Mouse (Mus musculus) monocyte, adult 5-6 weeks (primary cell): ENCODE results near the gene Rnf213. TPM values are rescaled to one million over a fixed set of nuclear protein-coding genes. Genes with fewer than 3 reads are reported as not detected.

Experiments used
- ATAC-seq: fragments of 153-309, 156-312 bp; replicated peaks from 2 replicates; pipeline ENCODE4 v1.8.0; 2017; ENCODE audit warnings: mild to moderate bottlenecking; ENCODE audit not compliant: low TSS enrichment, insufficient number of reproducible peaks, severe bottlenecking, poor library complexity, low FRiP score
- total RNA-seq: library from RNA; stranded (forward); fragments of 200-1000, 200-491, 200-594 nt; gene quantifications from 3 replicates; pipeline ENCODE4 v1.2.3, GENCODE M21; 2017

The Rnf213 gene
- 58.5 to 104 TPM (median 67.5 TPM) in 3 replicates for total RNA-seq

DNA sequence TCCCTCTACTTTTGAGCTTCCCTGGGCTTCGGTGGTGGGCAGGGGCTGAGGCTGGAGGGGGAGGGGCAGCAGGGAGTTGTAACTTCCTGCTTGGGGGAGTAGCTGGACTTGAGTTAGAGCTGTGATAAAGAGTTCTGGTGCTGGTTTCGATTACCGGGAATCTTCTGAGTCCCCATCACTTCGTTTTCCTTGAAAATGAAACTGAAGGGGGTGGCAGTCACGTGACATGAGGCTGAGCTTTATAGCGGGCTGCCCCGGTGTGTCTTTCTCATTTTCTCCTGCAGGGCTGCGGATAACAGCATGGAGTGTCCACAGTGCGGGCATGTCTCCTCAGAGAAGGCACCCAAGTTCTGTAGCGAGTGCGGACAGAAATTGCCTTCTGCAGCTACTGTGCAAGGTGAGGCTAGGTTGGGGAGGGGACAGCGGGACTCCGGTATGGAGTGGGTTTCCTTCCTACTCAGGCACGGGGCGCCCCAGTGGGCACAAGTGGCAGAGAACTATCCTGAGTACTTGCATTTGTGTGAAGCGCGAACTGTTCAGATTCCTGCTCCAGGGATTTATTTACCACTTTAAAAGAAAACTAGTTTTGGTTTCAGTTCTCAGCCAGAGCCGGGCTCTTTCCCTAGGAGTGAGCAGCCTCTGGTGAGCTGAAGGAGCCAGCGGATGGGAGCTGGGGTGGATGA, at the start of gene Rnf213:
TSS of gene Rnf213 (plus strand) at position 301 of the 683 bp plus-strand sequence.
- peak; percentile 24; the same call in 1 of the 2 replicates for ATAC-seq

DNA sequence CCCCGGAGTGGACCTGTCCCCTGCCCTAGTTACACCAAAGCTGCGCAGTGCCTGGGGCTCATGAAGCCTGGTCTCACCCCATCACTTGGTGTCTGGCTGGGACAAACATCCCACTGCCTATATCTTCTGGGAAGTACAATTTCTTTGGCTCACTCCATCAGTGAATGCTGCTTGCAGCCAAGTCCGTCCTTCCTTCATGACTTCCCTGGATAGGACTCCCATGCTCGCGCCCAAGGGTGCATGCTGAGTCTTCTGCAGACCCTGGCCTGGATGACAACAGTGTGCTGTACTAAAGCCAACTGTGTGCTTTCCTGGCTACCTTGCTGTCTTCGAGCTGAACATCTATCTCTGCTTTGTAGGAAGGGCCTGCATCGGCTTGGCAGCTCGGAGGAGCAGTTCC, 48.7 kb upstream of the Rnf213 start:
- no peak for ATAC-seq

DNA sequence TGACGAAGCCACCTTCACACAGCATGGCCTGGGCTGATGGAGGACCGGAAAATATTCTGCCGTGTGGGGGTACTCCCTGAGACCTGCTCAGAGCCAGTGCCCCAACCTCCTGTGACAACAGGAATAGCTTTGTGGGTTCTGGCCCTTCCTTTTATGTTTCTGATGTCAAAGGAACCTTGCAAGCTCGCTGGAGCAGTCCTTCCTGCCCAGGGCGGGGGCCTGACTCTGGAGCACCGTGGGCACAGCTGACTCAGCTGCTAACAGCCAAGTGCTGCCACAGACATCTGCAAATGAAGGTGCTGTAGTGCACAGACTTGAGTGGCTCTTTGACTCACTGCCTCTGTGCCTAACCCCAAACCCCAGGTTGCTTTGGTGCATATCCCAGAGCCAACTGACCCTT, 48.0 kb upstream of the Rnf213 start:
- ATAC-seq: no peak

DNA sequence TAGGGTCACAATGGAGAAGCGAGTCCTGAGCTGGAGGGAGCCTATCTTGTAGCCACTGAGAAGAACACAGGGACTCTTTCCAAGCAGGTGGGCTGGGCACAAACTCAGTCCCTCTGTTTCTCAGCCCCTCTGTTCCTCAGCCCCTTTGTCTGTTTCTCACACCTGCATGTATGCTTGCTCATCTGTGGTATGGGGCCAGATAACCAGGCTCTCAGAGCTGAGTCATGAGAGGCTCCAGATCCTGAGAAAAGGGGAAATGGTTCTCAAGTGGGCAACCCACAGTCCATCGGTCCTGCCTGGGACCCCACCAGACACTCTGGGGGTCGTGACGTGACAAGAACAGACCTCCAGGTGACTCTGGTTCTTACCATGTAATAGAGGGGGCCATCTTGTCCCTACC, 45.8 kb upstream of the Rnf213 start:
- no peak for ATAC-seq

DNA sequence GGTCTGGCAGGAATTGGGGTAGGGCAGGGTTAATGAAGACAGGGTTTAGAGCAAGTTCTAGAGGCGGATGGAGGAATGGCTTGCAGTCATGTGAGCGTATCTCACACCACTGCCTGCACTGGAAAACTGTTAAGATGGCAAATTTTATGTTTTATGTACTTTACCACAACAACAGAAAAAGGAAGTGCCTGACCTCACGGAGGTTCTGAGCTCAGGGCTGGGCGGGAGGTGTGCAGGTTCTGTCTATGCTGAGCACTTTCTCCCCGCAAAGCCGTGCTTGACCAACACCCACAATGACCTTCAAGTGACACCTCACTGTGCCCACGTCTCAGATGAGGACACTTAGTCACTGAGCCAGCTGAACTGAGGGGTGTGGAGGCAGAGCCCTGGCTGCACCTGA, 40.8 kb upstream of the Rnf213 start:
- peak; percentile 33 for ATAC-seq

DNA sequence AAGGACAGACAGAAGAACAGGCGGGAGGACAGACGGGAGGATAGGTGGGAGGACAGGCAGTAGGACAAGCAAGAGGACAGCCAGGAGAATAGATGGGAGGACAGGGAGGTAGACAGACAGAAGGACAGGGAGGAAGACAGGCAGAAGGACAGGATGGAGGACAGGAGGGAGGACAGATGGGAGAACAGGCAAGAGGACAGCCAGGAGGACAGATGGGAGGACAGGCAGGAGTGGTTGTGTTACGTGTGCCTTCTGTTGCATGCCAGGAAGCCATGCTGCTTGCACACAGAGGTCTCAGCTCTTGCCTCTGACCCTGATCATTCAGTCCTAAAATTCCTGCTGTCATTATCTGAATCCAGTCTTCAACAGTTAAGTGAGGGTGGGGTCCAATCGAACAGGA, 39.0 kb upstream of the Rnf213 start:
- no peak for ATAC-seq

DNA sequence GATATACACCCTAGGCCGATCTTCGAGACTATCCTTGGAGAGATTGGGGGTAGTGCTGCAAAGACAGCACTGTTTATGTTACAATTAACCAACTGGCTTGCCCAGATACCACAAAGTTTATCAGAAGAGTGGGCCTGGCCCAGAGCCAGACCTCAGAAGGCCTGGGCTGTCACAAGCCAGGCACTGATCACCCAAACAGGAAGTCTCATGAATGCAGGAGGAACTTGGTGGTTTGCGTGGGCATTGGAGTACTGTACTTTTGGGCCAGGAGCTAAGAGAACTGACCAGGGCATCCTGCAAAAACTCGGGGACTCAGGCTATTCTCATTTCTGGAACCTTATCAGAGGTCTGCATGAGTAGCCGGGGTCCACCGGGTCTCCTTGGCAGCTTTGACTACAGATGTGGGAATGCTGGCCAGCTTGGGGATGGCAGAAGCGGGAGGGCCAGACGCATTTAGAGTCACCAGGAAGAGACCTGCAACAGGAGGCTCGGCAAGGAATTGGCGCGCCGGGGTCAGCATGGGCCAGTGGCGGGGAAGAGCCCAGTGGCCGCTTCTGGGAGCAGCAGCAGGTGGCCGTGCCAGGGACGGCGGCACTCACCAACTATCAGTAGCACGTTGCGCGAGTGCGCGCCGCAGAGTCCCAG, 38.0 kb upstream of the Rnf213 start:
- peak; percentile 73 for ATAC-seq

DNA sequence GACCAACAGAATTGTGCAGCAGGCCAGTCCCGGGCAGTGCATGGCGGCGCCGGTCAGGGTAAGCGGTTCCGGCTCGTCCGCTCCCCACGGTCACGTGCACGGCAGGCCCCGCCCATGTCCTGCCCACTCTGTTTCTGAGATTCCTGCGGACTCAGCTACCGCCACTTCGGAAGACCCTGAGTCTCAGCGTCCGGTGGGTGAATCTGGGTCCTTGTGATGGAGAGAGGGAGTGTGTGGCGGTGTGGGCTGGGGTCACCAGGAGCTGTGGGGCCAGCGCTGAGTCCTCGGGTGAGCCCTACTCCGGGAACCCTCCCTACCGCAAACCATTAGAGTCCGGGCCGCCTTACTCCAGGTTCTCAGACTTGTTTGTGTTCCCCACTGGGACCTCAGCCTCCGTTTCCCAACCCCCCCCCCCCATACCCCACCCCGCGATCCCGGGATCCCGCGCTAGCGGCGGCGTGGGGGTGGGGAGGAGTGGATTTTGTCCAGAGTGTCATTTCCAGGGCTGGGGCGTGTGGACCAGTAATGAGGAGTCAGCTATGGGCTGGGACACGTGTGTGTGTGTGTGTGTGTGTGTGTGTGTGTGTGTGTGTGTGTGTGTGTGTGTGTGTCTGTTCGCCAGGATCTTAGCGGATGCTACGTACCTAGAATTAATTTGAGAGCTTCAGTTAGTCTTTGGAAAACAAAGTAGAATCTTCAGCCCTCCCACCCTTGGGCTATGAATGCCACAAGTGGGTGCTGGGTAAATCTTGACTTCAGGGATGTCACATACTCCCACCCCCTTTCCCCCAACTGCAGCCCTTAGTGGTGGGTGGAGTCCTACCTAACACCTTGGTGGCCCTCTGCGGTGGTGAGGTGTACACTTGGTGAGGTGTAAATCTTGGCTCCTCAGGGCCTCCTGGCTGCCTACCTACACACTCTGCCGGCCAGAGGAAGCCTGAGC, 37.2 kb upstream of the Rnf213 start, which contains the start of the genes Sgsh and Slc26a11:
TSS of gene Sgsh (minus strand) at position 94 of the 943 bp plus-strand sequence.
TSS of gene Slc26a11 (plus strand) at position 115 of the 943 bp plus-strand sequence.
- peak; percentile 78 for ATAC-seq

DNA sequence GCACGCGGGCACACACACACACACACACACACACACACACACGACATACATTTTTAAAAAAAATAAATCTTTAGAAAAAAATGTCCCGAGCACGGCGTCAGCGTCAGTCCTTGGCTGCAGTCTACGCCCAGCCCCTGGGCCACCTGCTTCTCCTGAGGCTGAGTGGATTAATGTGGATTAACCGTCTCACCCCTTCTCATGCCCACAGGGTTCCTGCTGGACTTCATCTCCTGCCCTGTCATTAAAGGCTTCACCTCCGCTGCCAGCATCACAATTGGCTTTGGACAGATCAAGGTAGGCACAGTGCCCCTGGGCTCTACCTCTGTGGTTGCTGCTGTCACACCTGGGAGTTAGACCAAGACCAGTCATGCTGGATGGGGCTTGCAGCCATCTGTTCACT, 33.8 kb upstream of the Rnf213 start:
- no peak for ATAC-seq

DNA sequence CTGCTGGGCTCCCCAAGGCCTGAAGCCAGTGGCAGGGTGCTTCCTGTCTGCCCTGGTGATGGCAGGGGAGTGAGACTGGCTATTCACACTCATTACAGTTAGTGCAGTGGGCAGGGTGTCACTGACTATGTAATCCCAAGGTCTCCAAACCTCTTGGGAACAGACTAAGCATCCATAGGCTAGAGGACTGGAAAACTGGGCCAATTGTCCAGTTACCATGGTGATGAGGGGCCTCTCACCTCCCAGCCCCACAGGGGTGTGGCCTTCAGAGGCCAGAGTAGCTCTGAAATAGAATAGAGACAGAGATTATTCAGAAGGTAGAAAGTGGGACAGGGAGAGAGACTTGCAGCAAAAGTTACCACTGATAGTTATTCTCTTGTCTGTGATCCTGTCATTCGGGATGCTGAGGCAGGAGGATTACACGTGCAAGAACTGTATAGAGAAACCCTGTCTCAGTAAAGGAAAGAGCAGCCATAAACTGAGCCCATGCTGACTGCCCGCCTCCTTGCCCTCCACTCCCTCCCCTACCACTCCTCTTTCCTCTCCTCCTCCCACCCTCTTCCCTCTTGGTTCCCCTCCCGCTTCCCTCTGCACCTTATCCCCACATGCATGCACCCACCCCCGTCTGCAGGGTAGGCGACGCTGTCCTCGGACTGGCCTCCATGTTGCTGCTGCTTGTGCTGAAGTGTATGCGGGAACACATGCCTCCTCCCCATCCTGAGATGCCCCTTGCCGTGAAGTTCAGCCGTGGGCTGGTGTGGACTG, 29.9 kb upstream of the Rnf213 start:
- 0 out of 2 replicates have a peak, but pooled peaks have one; percentile 13 for ATAC-seq

DNA sequence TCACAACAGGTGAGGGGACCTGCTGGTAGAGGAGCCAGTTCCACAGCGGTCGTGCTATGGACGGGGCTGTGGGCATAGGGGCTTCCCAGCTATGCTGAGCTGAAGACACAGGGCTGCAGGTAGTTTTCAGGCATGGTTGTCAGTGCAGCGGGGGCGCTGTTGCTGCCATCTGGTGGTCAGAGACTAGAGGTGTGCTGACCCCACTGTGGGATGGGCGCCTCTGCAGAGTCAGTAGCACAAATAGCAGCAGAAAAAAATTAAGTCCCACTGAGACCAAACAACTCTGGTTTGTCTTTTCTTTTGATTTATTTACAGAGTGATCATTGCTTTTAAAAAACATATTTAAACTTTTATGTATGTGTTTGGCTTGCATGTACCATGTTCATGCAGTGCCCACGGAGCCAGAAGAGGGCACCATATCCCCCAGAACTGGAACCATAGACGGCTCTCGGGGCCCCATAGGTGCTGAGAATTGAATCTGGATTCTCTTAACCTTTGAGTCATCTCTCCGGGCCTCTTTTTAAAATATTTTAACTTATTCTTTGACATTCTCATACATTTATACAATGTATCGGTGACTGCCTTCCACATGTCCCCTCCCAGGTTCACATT, 29.3 kb upstream of the Rnf213 start:
- peak; percentile 87 for ATAC-seq

DNA sequence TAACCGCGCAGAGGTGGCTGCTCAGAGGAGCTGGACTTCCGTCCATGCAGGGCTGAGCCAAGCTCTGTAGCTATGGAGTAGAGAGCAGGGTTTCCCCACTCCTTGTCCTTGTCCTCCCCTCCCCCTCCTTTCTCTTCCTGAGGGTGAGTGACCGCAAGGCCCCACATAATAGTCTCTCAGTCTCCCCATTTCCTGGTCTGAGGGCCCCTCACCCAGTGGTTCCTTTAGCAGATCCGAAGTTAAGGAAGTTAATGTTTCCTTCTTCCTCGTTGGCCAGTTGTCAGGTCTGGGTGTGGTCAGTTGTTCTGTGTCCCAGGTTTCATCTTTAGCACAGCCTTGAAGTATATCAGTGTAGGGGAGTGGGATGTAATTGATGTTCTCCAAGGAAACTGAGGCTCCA, 17.5 kb upstream of the Rnf213 start:
- ATAC-seq: peak; percentile 44

DNA sequence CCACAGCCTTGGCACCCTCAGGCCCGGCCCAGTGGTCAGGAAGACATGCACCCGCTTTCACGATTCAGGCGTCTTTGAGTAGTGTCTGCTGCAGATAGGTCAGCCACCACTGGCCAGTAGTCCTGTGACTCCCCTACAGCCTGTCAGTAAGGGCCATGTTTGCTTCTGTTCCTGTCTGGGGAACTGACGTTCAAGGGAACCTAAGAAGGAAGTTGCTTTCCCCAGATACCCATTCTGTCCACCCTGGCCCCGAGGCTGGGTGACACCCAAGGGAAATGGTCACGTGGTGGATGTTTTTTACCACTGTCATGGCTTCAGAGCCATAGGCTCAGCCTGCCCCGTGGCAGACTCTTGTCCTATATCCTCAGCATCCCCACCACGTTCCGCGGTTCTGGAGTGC, 15.6 kb upstream of the Rnf213 start:
- peak; percentile 91 for ATAC-seq

DNA sequence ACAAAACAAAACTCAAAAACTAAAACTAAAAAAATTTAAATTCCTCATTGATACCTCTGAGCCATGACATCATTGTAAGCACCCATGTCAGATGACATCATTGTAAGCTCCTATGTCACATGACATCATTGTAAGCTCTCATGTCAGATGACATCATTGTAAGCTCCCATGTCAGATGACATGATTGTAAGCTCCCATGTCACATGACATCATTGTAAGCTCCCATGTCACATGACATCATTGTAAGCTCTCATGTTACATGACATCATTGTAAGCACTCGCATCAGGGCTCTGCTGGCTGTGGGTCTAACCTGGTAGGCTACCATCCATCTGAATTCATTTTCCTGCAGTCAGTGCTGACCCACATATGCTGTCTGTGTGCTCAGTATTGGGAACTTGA, 14.3 kb upstream of the Rnf213 start:
- ATAC-seq: no peak

DNA sequence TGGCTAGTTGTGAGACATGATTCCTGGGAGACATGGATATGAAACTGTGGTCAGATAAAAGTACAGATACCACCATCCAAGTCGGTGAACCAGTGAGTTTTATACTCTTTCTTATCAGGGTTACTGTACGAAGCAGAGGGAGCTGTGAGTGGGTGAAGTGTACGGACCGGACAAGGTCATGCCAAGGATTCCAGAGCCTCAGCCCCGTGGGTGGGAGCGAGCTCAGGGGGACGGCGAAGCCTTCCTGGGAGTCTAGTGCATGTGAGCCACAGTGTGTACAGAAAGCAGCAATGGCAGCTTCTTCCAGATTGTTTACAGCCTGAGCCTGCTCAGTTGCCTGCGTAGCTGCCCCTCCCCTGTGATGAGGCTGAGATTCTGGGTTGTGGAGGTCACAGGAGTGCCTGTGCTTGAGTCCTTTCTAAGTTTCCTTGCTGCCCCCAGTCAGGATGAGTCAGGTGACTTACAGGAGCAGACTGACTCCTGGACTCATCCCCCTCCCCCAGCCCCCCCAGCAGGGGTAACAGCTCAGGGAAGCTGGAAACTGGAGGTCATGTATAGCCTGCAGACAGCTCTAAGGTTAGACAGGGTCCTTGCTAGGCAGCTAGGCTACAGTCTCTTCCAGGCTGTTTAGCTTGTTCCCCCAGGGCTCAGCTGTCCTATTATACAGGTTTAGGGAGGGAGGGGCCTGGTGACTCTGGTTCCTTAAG, 11.1 kb upstream of the Rnf213 start:
- no peak for ATAC-seq

DNA sequence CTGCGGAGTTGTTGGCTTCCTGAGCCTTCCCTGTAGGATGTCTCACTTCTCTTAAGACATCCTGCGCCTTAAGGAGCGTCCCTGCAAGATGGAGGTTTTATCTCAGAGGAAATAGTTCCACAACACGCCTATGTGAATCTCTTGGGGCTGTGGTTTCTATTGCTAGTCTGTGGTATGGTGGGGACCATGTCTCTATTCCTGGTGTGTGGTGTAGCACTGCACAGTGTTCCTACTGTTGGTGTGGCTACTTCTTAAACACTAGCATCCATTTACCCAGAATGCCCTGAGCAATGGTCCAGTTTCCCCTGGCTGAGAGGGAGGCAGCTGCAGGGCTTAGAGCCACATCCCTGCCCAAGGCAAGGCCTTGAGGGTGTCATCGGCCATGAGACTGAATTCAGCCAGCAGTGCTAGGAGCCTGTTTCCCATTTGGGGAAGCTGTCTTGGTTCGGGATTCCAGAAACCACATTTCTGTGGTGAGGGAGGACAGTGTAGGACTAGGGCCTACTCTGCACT, 10.5 kb upstream of the Rnf213 start:
- no peak for ATAC-seq

DNA sequence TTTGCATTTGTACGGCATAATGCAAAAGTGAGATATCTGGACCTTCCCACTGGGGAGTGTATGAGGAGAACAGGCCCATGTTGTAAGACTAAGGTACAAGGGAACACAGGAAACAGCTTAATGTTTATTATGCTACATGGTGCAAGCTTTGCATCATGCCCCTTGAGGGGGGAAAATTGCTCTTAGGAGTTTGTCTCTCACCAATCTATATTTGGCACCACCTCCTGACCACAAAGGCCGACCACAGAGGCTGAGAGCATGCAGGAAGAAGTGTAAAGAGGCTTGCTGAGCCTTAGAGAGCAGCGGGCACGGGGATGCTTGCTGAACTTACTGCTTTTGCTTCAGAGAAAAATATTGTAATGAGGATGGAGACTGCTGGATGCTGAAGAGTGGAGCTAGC, 8.0 kb upstream of the Rnf213 start:
- peak; percentile 32 for ATAC-seq
